Mouse (Mus musculus) heart, embryonic 15.5 days (tissue): ENCODE measurements around the gene Ppp1r16b. TPM values are rescaled to one million over a fixed set of nuclear protein-coding genes. Genes with fewer than 3 reads are reported as not detected.
"Not testable (repeated sequence)": the region's sequence is repeated elsewhere in the genome, so short reads cannot be mapped to it uniquely, and the experiment has no call there.

ENCODE experiments used
- ATAC-seq: fragments of 200-750 bp; cut with Nextera tagmentation; replicated peaks from 2 replicates; pipeline ENCODE4 v1.8.0; 2017; ENCODE audit warnings: low read depth, moderate TSS enrichment; ENCODE audit not compliant: insufficient number of reproducible peaks, insufficient read depth, low FRiP score
- H3K27ac ChIP-seq: fragments of 300-500 bp; sonication (generic); 2 replicates; pipeline ENCODE4 v1.5.1; 2015; ENCODE audit warnings: mild to moderate bottlenecking, inconsistent platforms
- H3K27me3 ChIP-seq: fragments of 300-500 bp; sonication (generic); 2 replicates; pipeline ENCODE4 v1.6.1; 2015; ENCODE audit warnings: inconsistent platforms
- H3K36me3 ChIP-seq: fragments of 300-500 bp; sonication (generic); 2 replicates; pipeline ENCODE4 v1.6.1; 2015; ENCODE audit warnings: mild to moderate bottlenecking, inconsistent platforms
- H3K4me1 ChIP-seq: fragments of 300-500 bp; sonication (generic); replicated peaks from 2 replicates; pipeline ENCODE4 v1.6.1; 2015; ENCODE audit warnings: inconsistent platforms
- H3K4me2 ChIP-seq: fragments of 300-500 bp; sonication (generic); 2 replicates; pipeline ENCODE4 v1.6.1; 2015; ENCODE audit warnings: inconsistent platforms, mild to moderate bottlenecking, moderate library complexity
- H3K4me3 ChIP-seq: fragments of 300-500 bp; sonication (generic); 2 replicates; pipeline ENCODE4 v1.5.1; 2015; ENCODE audit warnings: mild to moderate bottlenecking, inconsistent platforms
- H3K9ac ChIP-seq: fragments of 300-500 bp; sonication (generic); 2 replicates; pipeline ENCODE4 v1.6.1; 2015; ENCODE audit warnings: mild to moderate bottlenecking, inconsistent platforms
- H3K9me3 ChIP-seq: fragments of 300-500 bp; sonication (generic); replicated peaks from 2 replicates; pipeline ENCODE4 v1.6.1; 2016; ENCODE audit warnings: inconsistent platforms
- WGBS: fragments of 180-500 bp; shearing (Covaris S2); methylation state at CpG from one replicate; pipeline ENCODE4 v1.1.7; 2015; ENCODE audit warnings: mixed read lengths; 5-methylcytosine and 5-hydroxymethylcytosine counted together
- polyA plus RNA-seq: library from polyadenylated mRNA; unstranded; fragments of >200 nt; fragmentation: Nextera tagmentation; extraction: Ambion mirVana; gene quantifications from 2 replicates; pipeline ENCODE4 v1.2.1, GENCODE M21; 2015

Gene Ppp1r16b
- polyA plus RNA-seq, 1 experiment from 2014 or later, result 5.2 TPM

GRCm38 (mm10) chr2:158726252-158726651 lies 61.1 kb downstream of the Ppp1r16b start:
- Histone ChIP-seq H3K9me3 (no peaks in the 10 kb centered on the region), H3K4me1 (peaks cover 19% of the 10 kb centered on the region), H3K9ac (no peak overlapping the region), H3K4me3 (no peak overlapping the region), H3K27me3 (no peaks in the 10 kb centered on the region), H3K27ac (no peak overlapping the region), H3K36me3 (no peaks in the 10 kb centered on the region), H3K4me2 (no peak overlapping the region)
- 68% methylated on average over 6 of the region's 6 CpGs for WGBS
- ATAC-seq, result no peak

- Histone ChIP-seq H3K4me1 (peaks cover 8% of the 10 kb centered on the region), H3K9ac (no peak overlapping the region), H3K27ac (no peak overlapping the region), H3K27me3 (no peaks in the 10 kb centered on the region), H3K9me3 (no peaks in the 10 kb centered on the region), H3K4me3 (no peak overlapping the region), H3K4me2 (no peak overlapping the region), H3K36me3 (no peaks in the 10 kb centered on the region)
- 44% methylated on average over 7 of the region's 7 CpGs for WGBS
- no peak for ATAC-seq
Measured at GRCm38 (mm10) chr2:158728061-158728815, 63.0 kb downstream of the Ppp1r16b start.

- no peaks in the 10 kb centered on the region for H3K36me3 ChIP-seq
- no peaks in the 10 kb centered on the region for H3K9me3 ChIP-seq
- no peak overlapping the region for H3K4me2 ChIP-seq
- H3K4me3 ChIP-seq, result no peak overlapping the region
- no peaks in the 10 kb centered on the region for H3K27me3 ChIP-seq
- no peak overlapping the region for H3K27ac ChIP-seq
- no peak overlapping the region for H3K9ac ChIP-seq
- H3K4me1 ChIP-seq, result peaks cover 14% of the 10 kb centered on the region
- WGBS, result 53% methylated on average over 3 of the region's 3 CpGs
- no peak for ATAC-seq
Measured at GRCm38 (mm10) chr2:158730896-158731295, 65.7 kb downstream of the Ppp1r16b start.

- no peak for ATAC-seq
- H3K27ac ChIP-seq, result no peak overlapping the region
- no peak overlapping the region for H3K4me2 ChIP-seq
- H3K9ac ChIP-seq, result no peak overlapping the region
- no peaks in the 10 kb centered on the region for H3K27me3 ChIP-seq
- no peak overlapping the region for H3K4me3 ChIP-seq
- no peaks in the 10 kb centered on the region for H3K9me3 ChIP-seq
- H3K4me1 ChIP-seq, result peaks cover 14% of the 10 kb centered on the region
- H3K36me3 ChIP-seq, result no peaks in the 10 kb centered on the region
- WGBS, result 77% methylated on average over 9 of the region's 9 CpGs
Measured at GRCm38 (mm10) chr2:158732521-158732920, 67.3 kb downstream of the Ppp1r16b start.

GRCm38 (mm10) chr2:158733136-158733535 lies 67.9 kb downstream of the Ppp1r16b start:
- 68% methylated on average over 4 of the region's 4 CpGs for WGBS
- Histone ChIP-seq H3K36me3 (no peaks in the 10 kb centered on the region), H3K27ac (peak overlapping the region; percentile 64; the same call in 1 of the 2 replicates)

GRCm38 (mm10) chr2:158733914-158734313 lies 68.7 kb downstream of the Ppp1r16b start:
- Histone ChIP-seq H3K9me3 (no peaks in the 10 kb centered on the region), H3K4me3 (no peak overlapping the region), H3K27me3 (no peaks in the 10 kb centered on the region), H3K4me2 (no peak overlapping the region), H3K27ac (peak overlapping the region; percentile 64), H3K4me1 (peaks cover 14% of the 10 kb centered on the region), H3K9ac (no peak overlapping the region), H3K36me3 (no peaks in the 10 kb centered on the region)
- 58% methylated on average over 6 of the region's 6 CpGs for WGBS
- ATAC-seq, result 0 out of 2 replicates have a peak, but pooled peaks have one; percentile 16

More at GRCm38 (mm10) chr2:158733136-158733535, 67.9 kb downstream of the Ppp1r16b start:
- Histone ChIP-seq H3K9ac (no peak overlapping the region), H3K4me3 (no peak overlapping the region), H3K9me3 (no peaks in the 10 kb centered on the region), H3K27me3 (no peaks in the 10 kb centered on the region), H3K4me1 (peaks cover 14% of the 10 kb centered on the region), H3K4me2 (no peak overlapping the region)
- ATAC-seq, result no peak

GRCm38 (mm10) chr2:158734500-158735152 lies 69.4 kb downstream of the Ppp1r16b start:
- H3K4me3 ChIP-seq, result no peak overlapping the region
- H3K27me3 ChIP-seq, result no peaks in the 10 kb centered on the region
- peak; percentile 73 for ATAC-seq
- no peak overlapping the region for H3K4me2 ChIP-seq
- peaks cover 14% of the 10 kb centered on the region for H3K4me1 ChIP-seq
- no peaks in the 10 kb centered on the region for H3K9me3 ChIP-seq
- H3K36me3 ChIP-seq, result no peaks in the 10 kb centered on the region
- 55% methylated on average over 7 of the region's 7 CpGs for WGBS
- peak overlapping the region; percentile 64 for H3K27ac ChIP-seq
- H3K9ac ChIP-seq, result no peak overlapping the region

GRCm38 (mm10) chr2:158735340-158735739 lies 70.1 kb downstream of the Ppp1r16b start:
- H3K9me3 ChIP-seq, result no peaks in the 10 kb centered on the region
- H3K4me3 ChIP-seq, result no peak overlapping the region
- 70% methylated on average over 8 of the region's 8 CpGs for WGBS
- peak overlapping the region; percentile 38; the same call in 1 of the 2 replicates for H3K27ac ChIP-seq
- H3K27me3 ChIP-seq, result no peaks in the 10 kb centered on the region
- no peak overlapping the region for H3K9ac ChIP-seq
- no peak overlapping the region for H3K4me2 ChIP-seq
- H3K36me3 ChIP-seq, result no peaks in the 10 kb centered on the region
- no peak for ATAC-seq
- H3K4me1 ChIP-seq, result peaks cover 14% of the 10 kb centered on the region

GRCm38 (mm10) chr2:158736247-158736646 lies 71.0 kb downstream of the Ppp1r16b start:
- WGBS, result 83% methylated on average over 4 of the region's 4 CpGs
- not testable (repeated sequence) for ATAC-seq, H3K27ac ChIP-seq

GRCm38 (mm10) chr2:158738591-158738990 lies 73.4 kb downstream of the Ppp1r16b start:
- H3K36me3 ChIP-seq, result no peaks in the 10 kb centered on the region
- no peaks in the 10 kb centered on the region for H3K27me3 ChIP-seq
- H3K4me3 ChIP-seq, result no peak overlapping the region
- no peak overlapping the region for H3K4me2 ChIP-seq
- ATAC-seq, result no peak
- no peak overlapping the region for H3K9ac ChIP-seq
- H3K4me1 ChIP-seq, result peaks cover 10% of the 10 kb centered on the region
- WGBS, result 82% methylated on average over 11 of the region's 11 CpGs
- no peak overlapping the region for H3K27ac ChIP-seq
- no peaks in the 10 kb centered on the region for H3K9me3 ChIP-seq

More at GRCm38 (mm10) chr2:158736247-158736646, 71.0 kb downstream of the Ppp1r16b start:
- not testable (repeated sequence) for H3K4me2 ChIP-seq, H3K4me3 ChIP-seq, H3K9me3 ChIP-seq, H3K36me3 ChIP-seq, H3K9ac ChIP-seq, H3K27me3 ChIP-seq
- H3K4me1 ChIP-seq, result peaks cover 14% of the 10 kb centered on the region

GRCm38 (mm10) chr2:158739113-158739512 lies 73.9 kb downstream of the Ppp1r16b start:
- 73% methylated on average over 3 of the region's 3 CpGs for WGBS
- no peak for ATAC-seq

More at GRCm38 (mm10) chr2:158739113-158739512, 73.9 kb downstream of the Ppp1r16b start:
- Histone ChIP-seq H3K27me3 (no peaks in the 10 kb centered on the region), H3K9me3 (no peaks in the 10 kb centered on the region), H3K4me1 (peaks cover 8% of the 10 kb centered on the region), H3K36me3 (no peaks in the 10 kb centered on the region), H3K9ac (no peak overlapping the region), H3K4me2 (no peak overlapping the region), H3K4me3 (no peak overlapping the region), H3K27ac (no peak overlapping the region)
